Mouse (Mus musculus): Measurements from ENCODE around the gene Ptprs.
A peak's percentile ranks its signal among the peaks of the same experiment; 100 is the strongest.

Gene Ptprs

GRCm38 (mm10) chr17:56379281-56379834 is 96.9 kb downstream of the Ptprs start:
- DNase-seq (ENCODE audit: low spot score): no peak

- peak; percentile 11 for DNase-seq (ENCODE audit: low spot score)
These were observed 101.4 kb downstream of the Ptprs start for GRCm38 (mm10) chr17:56374851-56375250.

GRCm38 (mm10) chr17:56373136-56374034 is 102.9 kb downstream of the Ptprs start:
- no peak for DNase-seq (ENCODE audit: low spot score)

- no peak for DNase-seq (ENCODE audit: low spot score)
These were observed 104.2 kb downstream of the Ptprs start for GRCm38 (mm10) chr17:56372109-56372508.

GRCm38 (mm10) chr17:56371029-56371660 is 105.1 kb downstream of the Ptprs start:
- DNase-seq (ENCODE audit: low spot score): no peak

GRCm38 (mm10) chr17:56370090-56370489 is 106.2 kb downstream of the Ptprs start:
- DNase-seq (ENCODE audit: low spot score): no peak

GRCm38 (mm10) chr17:56368291-56368790 is 107.9 kb downstream of the Ptprs start:
- no peak for DNase-seq (ENCODE audit: low spot score)

GRCm38 (mm10) chr17:56365791-56366673 is 110.3 kb downstream of the Ptprs start:
- no peak for DNase-seq (ENCODE audit: low spot score)

Measured in adipocyte (in vitro differentiated cells).